Mouse (Mus musculus): ENCODE data around the gene Kri1. TPM values are rescaled to one million over a fixed set of nuclear protein-coding genes. Genes with fewer than 3 reads are reported as not detected.

Kri1 gene
- polyA plus RNA-seq, 1 experiment, result 9.6 TPM

DNA sequence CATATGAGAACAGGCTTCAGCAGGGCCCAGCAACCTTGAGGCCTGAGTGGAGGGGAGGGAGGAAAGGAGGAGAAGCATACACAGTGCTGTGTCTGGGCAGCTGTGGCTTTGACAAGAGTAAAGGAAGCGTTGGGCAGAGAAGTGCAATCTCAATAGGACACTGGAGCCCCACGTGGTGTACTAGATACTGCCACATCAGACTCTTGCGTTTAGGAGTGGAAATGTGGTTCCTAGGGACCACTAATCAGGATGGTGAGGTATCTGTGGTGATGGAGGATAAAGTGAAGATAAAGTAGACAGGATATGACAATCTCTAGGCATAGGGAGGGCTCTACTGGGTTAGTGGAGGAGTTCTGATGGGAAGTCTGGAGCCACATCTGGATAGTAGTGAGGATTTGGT lies 1.0 kb downstream of the Kri1 start:
- H3K27ac ChIP-seq (ENCODE audit: insufficient read depth, low read depth, low read length), result no peak overlapping the region
- 30% methylated on average over 3 of the region's 3 CpGs for WGBS

DNA sequence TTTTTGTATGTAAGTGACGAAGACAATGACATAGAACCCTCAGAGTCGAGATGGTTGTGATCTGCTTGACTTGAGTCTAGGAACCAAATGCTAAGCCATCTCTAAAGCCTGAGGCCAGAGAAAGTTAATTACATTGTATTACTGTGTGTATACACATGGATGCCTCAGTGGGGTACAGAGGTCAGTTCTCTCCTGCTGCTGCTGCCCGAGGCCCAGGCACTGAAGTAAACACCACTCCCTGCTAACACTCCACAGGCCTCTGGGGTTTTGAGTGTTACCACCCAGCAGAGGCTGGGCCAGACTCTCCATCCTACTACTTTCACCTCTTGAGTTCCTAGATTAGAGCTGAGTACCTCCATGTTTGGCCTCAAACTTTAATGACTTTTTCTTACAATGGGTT lies 3.8 kb downstream of the Kri1 start:
- Histone ChIP-seq H3K27ac (ENCODE audit: insufficient read depth, low read depth, low read length) (no peak overlapping the region), H3K4me1 (ENCODE audit: control insufficient read depth, insufficient read depth, insufficient read length, low read length) (peaks cover 8% of the 10 kb centered on the region), H3K4me3 (ENCODE audit: low read depth, low read length) (no peak overlapping the region), H3K36me3 (ENCODE audit: control insufficient read depth, insufficient read depth, low read length) (peaks cover 37% of the 10 kb centered on the region), H3K27me3 (ENCODE audit: control insufficient read depth, insufficient read depth, low read length) (no peaks in the 10 kb centered on the region)
- WGBS, result 63% methylated on average over 3 of the region's 3 CpGs
- TF ChIP-seq POLR2A (IDR thresholded peaks at IDR 0.05; ENCODE audit: low read depth, low read length) (no peak), CTCF (IDR thresholded peaks at IDR 0.05; ENCODE audit: extremely low read depth, insufficient read length, insufficient replicate concordance, low read depth, low read length) (no peak)

More for the DNA sequence above, 1.0 kb downstream of the Kri1 start:
- Histone ChIP-seq H3K36me3 (ENCODE audit: control insufficient read depth, insufficient read depth, low read length) (peaks cover 14% of the 10 kb centered on the region), H3K4me3 (ENCODE audit: low read depth, low read length) (no peak overlapping the region), H3K4me1 (ENCODE audit: control insufficient read depth, insufficient read depth, insufficient read length, low read length) (peaks cover 9% of the 10 kb centered on the region), H3K27me3 (ENCODE audit: control insufficient read depth, insufficient read depth, low read length) (no peaks in the 10 kb centered on the region)
- TF ChIP-seq CTCF (IDR thresholded peaks at IDR 0.05; ENCODE audit: extremely low read depth, insufficient read length, insufficient replicate concordance, low read depth, low read length) (no peak), POLR2A (IDR thresholded peaks at IDR 0.05; ENCODE audit: low read depth, low read length) (no peak)

DNA sequence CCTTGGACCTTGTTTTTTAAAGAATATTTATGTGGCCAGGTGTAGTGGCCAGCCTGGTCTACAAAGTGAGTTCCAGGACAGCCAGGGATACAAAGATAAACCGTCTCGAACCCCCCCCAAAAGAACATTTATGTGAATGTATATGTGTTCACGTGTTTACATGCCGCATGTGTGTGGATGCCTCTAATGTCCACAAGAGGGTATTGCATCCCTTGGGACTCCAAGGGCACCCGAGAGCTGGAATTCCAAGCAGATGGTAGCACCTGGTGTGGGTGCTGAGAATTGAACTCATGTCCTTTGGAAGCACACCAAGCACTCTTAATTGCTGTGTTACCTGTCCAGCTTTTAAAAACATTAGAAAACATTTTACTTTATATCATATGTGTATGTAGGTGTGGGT lies 4.2 kb downstream of the Kri1 start:
- Histone ChIP-seq H3K36me3 (ENCODE audit: control insufficient read depth, insufficient read depth, low read length) (peaks cover 40% of the 10 kb centered on the region), H3K4me1 (ENCODE audit: control insufficient read depth, insufficient read depth, insufficient read length, low read length) (peaks cover 5% of the 10 kb centered on the region), H3K4me3 (ENCODE audit: low read depth, low read length) (no peak overlapping the region), H3K27me3 (ENCODE audit: control insufficient read depth, insufficient read depth, low read length) (no peaks in the 10 kb centered on the region), H3K27ac (ENCODE audit: insufficient read depth, low read depth, low read length) (no peak overlapping the region)
- no peak for TF ChIP-seq CTCF (IDR thresholded peaks at IDR 0.05; ENCODE audit: extremely low read depth, insufficient read length, insufficient replicate concordance, low read depth, low read length)
- TF ChIP-seq POLR2A (IDR thresholded peaks at IDR 0.05; ENCODE audit: low read depth, low read length), result no peak
- 90% methylated on average over 5 of the region's 5 CpGs for WGBS

DNA sequence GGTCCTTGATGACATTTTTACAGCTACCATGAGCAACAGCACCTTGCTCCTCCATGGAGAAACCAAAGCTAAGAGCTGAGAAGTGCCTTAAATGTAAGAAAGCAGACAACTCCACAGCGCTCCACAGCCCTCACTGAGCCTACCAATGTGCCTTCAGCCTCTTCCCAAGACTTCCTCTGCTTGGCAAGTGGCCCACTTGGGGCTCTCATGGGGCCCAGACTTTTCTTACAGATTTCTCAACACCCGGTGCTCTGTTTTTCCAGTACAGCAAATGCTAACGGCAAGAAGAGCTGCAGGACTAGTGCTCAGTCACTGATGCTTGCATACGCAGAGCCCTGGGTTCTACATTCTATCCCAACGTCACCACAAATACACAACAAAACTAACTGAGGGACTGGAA lies 10.0 kb downstream of the Kri1 start:
- H3K27me3 ChIP-seq (ENCODE audit: control insufficient read depth, insufficient read depth, low read length), result no peaks in the 10 kb centered on the region
- no peak overlapping the region for H3K4me3 ChIP-seq (ENCODE audit: low read depth, low read length)
- 90% methylated on average over 5 of the region's 5 CpGs for WGBS
- no peaks in the 10 kb centered on the region for H3K4me1 ChIP-seq (ENCODE audit: control insufficient read depth, insufficient read depth, insufficient read length, low read length)
- H3K27ac ChIP-seq (ENCODE audit: insufficient read depth, low read depth, low read length), result no peak overlapping the region
- peaks cover 70% of the 10 kb centered on the region for H3K36me3 ChIP-seq (ENCODE audit: control insufficient read depth, insufficient read depth, low read length)
- TF ChIP-seq CTCF (IDR thresholded peaks at IDR 0.05; ENCODE audit: extremely low read depth, insufficient read length, insufficient replicate concordance, low read depth, low read length), result no peak
- no peak for TF ChIP-seq POLR2A (IDR thresholded peaks at IDR 0.05; ENCODE audit: low read depth, low read length)

DNA sequence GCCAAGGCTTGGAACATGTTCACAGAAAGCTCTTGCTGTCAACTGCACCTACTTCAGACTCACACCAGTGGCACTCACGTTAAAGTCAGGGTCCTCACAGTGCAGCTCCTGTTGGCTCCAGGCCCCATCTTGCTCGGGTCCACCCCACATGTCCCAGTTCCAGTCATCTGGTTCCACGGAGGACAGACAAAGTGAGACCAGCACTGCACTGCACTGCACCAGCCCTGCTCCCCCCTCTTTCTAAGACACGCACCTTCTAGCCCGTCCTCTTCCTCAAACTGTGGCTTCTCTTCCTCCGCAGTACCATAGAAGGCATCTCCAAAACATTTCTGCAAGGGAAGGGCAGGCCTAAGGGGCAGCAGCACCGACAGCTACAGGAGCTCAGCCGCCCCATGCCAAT lies 11.5 kb downstream of the Kri1 start:
- Histone ChIP-seq H3K4me3 (ENCODE audit: low read depth, low read length) (no peak overlapping the region), H3K27ac (ENCODE audit: insufficient read depth, low read depth, low read length) (no peak overlapping the region), H3K36me3 (ENCODE audit: control insufficient read depth, insufficient read depth, low read length) (peaks cover 72% of the 10 kb centered on the region), H3K4me1 (ENCODE audit: control insufficient read depth, insufficient read depth, insufficient read length, low read length) (no peaks in the 10 kb centered on the region), H3K27me3 (ENCODE audit: control insufficient read depth, insufficient read depth, low read length) (no peaks in the 10 kb centered on the region)
- WGBS, result 81% methylated on average over 8 of the region's 8 CpGs
- TF ChIP-seq CTCF (IDR thresholded peaks at IDR 0.05; ENCODE audit: extremely low read depth, insufficient read length, insufficient replicate concordance, low read depth, low read length) (no peak), POLR2A (IDR thresholded peaks at IDR 0.05; ENCODE audit: low read depth, low read length) (no peak)

DNA sequence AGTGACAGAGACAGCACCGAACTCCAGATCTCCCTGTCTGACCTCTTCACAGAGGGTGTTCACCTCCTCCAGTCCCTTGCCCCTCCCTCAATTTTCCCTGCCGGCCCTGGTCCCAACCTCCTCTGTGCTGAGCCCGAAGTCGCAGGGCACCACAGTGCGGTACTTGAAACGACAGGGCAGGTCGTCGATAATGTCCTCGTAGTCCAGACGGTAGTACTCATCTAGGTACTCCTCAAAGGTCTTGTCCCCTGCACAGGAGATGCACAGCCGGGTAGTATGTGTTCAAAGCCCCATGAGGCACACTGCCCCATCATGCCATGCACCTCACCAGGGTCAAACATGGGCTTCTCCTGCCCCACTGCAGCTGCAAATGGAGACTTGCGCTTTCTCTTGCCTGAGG lies 12.0 kb downstream of the Kri1 start:
- no peaks in the 10 kb centered on the region for H3K27me3 ChIP-seq (ENCODE audit: control insufficient read depth, insufficient read depth, low read length)
- peaks cover 72% of the 10 kb centered on the region for H3K36me3 ChIP-seq (ENCODE audit: control insufficient read depth, insufficient read depth, low read length)
- no peak overlapping the region for H3K27ac ChIP-seq (ENCODE audit: insufficient read depth, low read depth, low read length)
- TF ChIP-seq CTCF (IDR thresholded peaks at IDR 0.05; ENCODE audit: extremely low read depth, insufficient read length, insufficient replicate concordance, low read depth, low read length) (no peak), POLR2A (IDR thresholded peaks at IDR 0.05; ENCODE audit: low read depth, low read length) (no peak)
- no peak overlapping the region for H3K4me3 ChIP-seq (ENCODE audit: low read depth, low read length)
- H3K4me1 ChIP-seq (ENCODE audit: control insufficient read depth, insufficient read depth, insufficient read length, low read length), result no peaks in the 10 kb centered on the region
- 86% methylated on average over 12 of the region's 12 CpGs for WGBS

DNA sequence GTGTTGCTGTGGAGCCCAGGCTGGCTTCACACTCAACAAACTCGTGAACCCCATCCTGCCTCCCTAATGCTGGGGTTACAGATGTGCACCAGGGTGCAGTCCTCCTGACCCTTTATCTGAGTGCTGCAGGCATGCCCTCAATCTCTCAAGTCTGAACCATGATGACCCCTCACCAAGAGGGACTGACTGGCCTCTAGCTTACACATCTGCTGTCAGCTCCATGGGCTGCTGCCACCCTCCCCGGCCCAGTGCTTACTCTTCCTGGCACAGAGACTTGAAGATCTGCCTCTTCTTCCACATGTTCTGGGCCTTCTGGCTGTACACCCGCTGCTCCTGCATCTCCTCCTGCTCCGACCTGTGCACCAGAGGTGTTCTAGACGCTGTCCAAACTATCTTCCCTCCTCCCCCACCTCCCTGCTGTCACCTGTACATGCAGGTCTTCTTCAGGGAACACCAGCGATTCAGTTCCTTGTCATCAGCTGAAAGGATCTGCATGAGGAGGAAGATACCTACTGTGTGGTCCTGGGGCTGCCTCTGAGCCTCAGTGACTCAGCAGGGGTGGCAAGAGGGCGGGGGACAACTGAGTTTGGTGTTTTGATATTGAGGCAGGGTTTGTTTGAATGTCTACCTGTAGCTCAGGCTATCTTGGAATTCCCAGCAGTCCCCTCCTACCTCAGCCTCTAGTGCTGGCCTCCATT lies 12.6 kb downstream of the Kri1 start:
- TF ChIP-seq CTCF (IDR thresholded peaks at IDR 0.05; ENCODE audit: extremely low read depth, insufficient read length, insufficient replicate concordance, low read depth, low read length) (no peak), POLR2A (IDR thresholded peaks at IDR 0.05; ENCODE audit: low read depth, low read length) (no peak)
- no peak overlapping the region for H3K4me3 ChIP-seq (ENCODE audit: low read depth, low read length)
- H3K27ac ChIP-seq (ENCODE audit: insufficient read depth, low read depth, low read length), result no peak overlapping the region
- 80% methylated on average over 7 of the region's 7 CpGs for WGBS
- no peaks in the 10 kb centered on the region for H3K27me3 ChIP-seq (ENCODE audit: control insufficient read depth, insufficient read depth, low read length)
- no peaks in the 10 kb centered on the region for H3K4me1 ChIP-seq (ENCODE audit: control insufficient read depth, insufficient read depth, insufficient read length, low read length)
- peaks cover 74% of the 10 kb centered on the region for H3K36me3 ChIP-seq (ENCODE audit: control insufficient read depth, insufficient read depth, low read length)

Data from small intestine, adult 2 months (tissue).